Mouse (Mus musculus) C2C12 (cell line): ENCODE data around the gene Def8.
"Not testable (repeated sequence)": the region's sequence is repeated elsewhere in the genome, so short reads cannot be mapped to it uniquely, and the experiment has no call there.

Experiments used
- CEBPB ChIP-seq: IDR thresholded peaks from one replicate; pipeline ENCODE4 v1.6.1; 2011; ENCODE audit warnings: low read depth, mild to moderate bottlenecking, control low read depth, moderate library complexity
- CTCF ChIP-seq: IDR thresholded peaks from one replicate; pipeline ENCODE4 v1.5.1; 2011; ENCODE audit not compliant: control insufficient read depth, insufficient read depth, insufficient read length
- MAX ChIP-seq: IDR thresholded peaks from one replicate; pipeline ENCODE4 v1.6.1; 2011; ENCODE audit warnings: mild to moderate bottlenecking, control low read depth
- MYOD1 ChIP-seq: IDR thresholded peaks from one replicate; pipeline ENCODE4 v1.6.1; 2011; ENCODE audit warnings: low read depth; ENCODE audit not compliant: control insufficient read depth, insufficient read length
- USF1 ChIP-seq: IDR thresholded peaks from one replicate; pipeline ENCODE4 v1.6.1; 2011; ENCODE audit warnings: low read depth, mild to moderate bottlenecking, control low read depth, moderate library complexity

DNA sequence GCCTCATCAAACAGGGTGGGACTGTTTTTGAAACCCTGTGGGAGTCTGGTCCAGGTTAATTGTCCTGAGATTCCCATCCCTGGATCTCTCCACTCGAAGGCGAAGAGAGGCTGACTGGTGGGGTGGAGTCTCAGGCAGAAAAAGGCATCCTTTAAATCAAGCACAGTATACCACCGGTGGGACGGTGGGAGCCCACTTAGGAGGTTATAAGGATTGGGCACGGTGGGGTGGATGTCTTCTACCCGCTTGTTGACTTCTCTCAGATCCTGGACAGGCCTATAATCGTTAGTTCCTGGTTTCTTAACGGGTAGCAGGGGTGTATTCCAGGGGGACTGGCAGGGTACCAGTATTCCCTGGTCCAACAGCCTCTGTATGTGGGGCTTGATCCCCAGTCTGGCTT, 7.6 kb downstream of the Def8 start:
- not testable (repeated sequence) for TF ChIP-seq CEBPB, CTCF, USF1, MAX, MYOD1
